Mouse (Mus musculus) C2C12 (cell line): ENCODE results near the gene Prr5.

Experiments used
- CTCF ChIP-seq: IDR thresholded peaks from one replicate; pipeline ENCODE4 v1.5.1; 2011; ENCODE audit not compliant: control insufficient read depth, insufficient read depth, insufficient read length
- MAX ChIP-seq: IDR thresholded peaks from one replicate; pipeline ENCODE4 v1.6.1; 2011; ENCODE audit warnings: mild to moderate bottlenecking, control low read depth
- MYOD1 ChIP-seq: IDR thresholded peaks from one replicate; pipeline ENCODE4 v1.6.1; 2011; ENCODE audit warnings: low read depth; ENCODE audit not compliant: control insufficient read depth, insufficient read length
- MYOG ChIP-seq: IDR thresholded peaks from one replicate; pipeline ENCODE4 v1.6.1; 2011; ENCODE audit not compliant: control insufficient read depth, insufficient read length; ENCODE audit errors: extremely low read depth
- USF1 ChIP-seq: IDR thresholded peaks from one replicate; pipeline ENCODE4 v1.6.1; 2011; ENCODE audit warnings: low read depth, mild to moderate bottlenecking, control low read depth, moderate library complexity

- TF ChIP-seq CTCF (no peak), MYOG (no peak), MYOD1 (no peak), USF1 (no peak), MAX (no peak)
Measured at GRCm38 (mm10) chr15:84641948-84642347, 27.5 kb upstream of the Prr5 start.
